Mouse (Mus musculus): Measurements from ENCODE around the gene P4ha2.

Gene P4ha2

DNA sequence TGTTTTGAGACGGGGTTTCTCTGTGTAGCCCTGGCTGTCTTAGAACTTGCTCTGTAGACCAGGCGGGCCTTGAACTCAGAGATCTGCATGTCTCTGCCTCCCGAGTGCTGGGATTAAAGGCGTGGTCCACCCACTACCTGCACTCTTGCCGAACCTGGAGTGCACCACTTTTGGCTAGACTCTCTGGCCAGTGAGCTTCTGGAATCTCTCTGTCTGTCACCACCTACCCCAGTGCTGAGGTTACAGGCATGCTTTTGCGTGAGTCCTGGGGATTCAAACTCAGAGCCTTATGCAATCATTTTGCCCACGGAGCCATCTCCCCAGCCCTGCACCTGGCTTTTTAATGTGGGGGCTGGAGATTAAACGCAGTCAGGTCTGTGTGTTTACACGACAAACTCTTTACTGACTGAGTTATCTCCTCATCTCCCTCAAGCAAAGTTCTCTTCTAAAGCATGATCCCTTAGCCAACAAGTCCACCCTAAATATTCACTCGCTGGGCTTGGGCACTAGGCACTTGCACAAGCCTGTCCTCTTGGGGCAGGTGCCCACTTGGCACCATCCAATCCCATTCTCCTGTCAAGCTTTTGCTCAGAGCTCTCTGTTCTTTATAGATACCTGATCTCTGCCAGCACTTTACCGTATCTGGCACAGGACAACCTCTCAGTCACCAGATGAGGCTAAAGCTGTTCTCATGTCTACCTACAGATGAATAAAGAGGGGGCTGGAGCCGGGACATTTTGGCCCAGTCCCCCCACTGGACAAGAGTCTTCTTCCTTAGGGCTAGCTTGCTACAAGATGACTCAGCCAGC lies 34.6 kb upstream of the P4ha2 start:
- POLR2A ChIA-PET, result interaction anchor here in 1 of 4 experiments (0.7 kb wide), 1 partner anchor 358 kb away, joined by 9 read pairs; the partner anchor contains the start of gene Rad50
- CTCF ChIA-PET, result interaction anchor here in 2 of 4 experiments (1.1 to 1.6 kb wide), 2 partner anchors 11 kb away, joined by 3 to 5 read pairs; no protein-coding TSS in a partner anchor

DNA sequence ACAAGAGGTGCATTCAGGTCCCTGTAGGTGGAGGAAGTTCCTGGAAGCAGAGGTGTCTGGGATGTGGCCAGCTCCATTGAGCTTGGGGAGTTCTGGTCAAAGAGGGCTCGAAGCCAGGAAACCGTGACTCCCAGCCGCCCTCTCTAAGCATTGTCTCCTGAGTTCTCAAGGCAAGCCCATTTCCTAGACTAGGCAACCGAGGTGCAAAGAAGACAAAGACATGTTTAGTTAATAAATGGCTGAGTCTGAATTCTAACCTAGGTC lies 34.0 kb upstream of the P4ha2 start:
- ChIA-PET CTCF (interaction anchor here in 1 of 4 experiments (1.6 kb wide), 1 partner anchor 11 kb away, joined by 5 read pairs; no protein-coding TSS in a partner anchor), POLR2A (interaction anchor here in 1 of 4 experiments (0.7 kb wide), 1 partner anchor 358 kb away, joined by 9 read pairs; the partner anchor contains the start of gene Rad50)

DNA sequence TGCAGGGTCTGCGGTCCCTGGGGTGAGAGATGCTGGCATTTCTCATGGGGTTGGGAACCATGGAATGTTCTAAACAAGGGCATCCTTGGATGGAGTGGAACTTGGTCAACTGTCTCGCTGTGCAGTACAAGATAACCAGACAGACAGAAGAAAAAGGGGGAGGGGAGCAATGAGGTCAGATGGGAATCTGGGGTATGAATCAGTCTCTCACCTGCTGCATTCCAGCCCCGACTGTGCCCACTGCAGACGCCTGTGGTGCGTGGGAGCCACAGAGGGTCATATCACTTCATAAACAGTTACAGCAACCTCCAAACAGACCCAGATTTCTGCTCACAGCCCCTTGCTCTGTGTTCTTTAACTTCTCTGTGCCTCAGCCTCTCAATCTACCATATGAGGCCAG lies 33.5 kb upstream of the P4ha2 start:
- CTCF ChIA-PET, result interaction anchor here in 1 of 4 experiments (0.9 kb wide), 1 partner anchor 11 kb away, joined by 3 read pairs; no protein-coding TSS in a partner anchor
- POLR2A ChIA-PET, result no interaction called here

DNA sequence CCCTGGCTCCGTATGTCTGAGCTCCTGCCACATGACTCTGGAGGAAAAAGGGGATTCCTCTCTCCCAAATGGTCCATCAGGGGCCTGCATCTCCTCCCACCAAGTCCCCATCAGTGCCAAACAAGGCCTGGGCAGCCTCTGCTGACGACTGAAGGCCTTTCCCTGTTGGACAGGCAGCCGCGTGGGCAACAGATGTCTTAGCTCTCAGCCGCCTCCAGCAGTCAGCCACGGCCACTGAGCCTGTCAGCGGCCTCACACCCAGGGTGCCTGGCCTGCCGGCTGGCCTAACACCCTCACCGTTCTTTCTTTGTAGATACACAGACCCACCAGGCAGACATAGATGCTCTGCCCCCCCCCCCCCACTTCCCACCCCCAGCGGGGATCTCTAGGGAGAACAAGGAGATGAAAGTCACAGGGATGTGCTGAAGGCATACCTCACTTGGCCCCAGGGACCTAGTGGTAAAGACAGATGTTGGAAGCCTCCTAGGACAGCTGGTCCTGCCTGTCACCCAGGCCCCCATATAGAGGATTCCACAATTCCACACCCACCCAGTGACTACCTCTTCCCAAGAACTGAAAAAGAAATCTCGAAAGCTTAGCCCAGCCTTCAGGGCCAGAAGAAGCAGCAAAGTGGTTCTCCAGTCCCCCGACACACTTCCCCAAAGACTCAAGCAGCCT lies 32.4 kb upstream of the P4ha2 start:
- ChIA-PET CTCF (interaction anchor here in 2 of 4 experiments (0.7 to 0.9 kb wide), 2 partner anchors 12 to 25 kb away, joined by 3 to 4 read pairs; no protein-coding TSS in a partner anchor), POLR2A (interaction anchor here in 1 of 4 experiments (1.2 to 1.4 kb wide), 2 partner anchors 13 to 40 kb away, joined by 4 read pairs; no protein-coding TSS in a partner anchor)

DNA sequence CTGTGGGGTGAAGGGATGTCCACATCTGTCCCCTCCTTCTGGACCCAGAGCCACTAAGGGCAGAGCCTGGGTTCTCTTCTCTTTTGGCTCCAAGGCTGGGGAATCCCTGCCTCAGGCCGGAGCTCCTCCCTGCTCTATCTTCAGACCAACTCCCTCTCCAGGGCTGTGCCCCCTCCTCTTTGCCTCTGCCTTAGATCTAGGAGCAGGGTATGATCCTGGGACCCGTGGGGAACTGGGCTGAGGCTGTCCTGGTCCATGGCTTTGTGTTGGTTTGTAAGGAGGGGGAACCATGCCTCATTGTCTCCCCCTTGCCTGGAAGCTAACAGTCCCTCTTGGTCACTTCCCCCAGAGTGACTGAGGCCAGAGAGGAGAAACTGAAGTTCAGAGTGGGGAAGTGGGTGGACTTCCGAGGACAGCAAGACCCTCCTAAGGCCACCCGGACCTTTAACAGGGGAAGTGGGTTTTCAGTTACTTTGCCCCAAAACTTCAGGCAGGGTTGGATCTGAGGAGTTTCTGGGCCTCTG lies 31.8 kb upstream of the P4ha2 start:
- ChIA-PET CTCF (interaction anchor here in 1 of 4 experiments (0.7 kb wide), 1 partner anchor 25 kb away, joined by 4 read pairs; no protein-coding TSS in a partner anchor), POLR2A (interaction anchor here in 2 of 4 experiments (0.6 to 1.4 kb wide), 3 partner anchors 13 to 454 kb away, joined by 4 read pairs; no protein-coding TSS in a partner anchor)

DNA sequence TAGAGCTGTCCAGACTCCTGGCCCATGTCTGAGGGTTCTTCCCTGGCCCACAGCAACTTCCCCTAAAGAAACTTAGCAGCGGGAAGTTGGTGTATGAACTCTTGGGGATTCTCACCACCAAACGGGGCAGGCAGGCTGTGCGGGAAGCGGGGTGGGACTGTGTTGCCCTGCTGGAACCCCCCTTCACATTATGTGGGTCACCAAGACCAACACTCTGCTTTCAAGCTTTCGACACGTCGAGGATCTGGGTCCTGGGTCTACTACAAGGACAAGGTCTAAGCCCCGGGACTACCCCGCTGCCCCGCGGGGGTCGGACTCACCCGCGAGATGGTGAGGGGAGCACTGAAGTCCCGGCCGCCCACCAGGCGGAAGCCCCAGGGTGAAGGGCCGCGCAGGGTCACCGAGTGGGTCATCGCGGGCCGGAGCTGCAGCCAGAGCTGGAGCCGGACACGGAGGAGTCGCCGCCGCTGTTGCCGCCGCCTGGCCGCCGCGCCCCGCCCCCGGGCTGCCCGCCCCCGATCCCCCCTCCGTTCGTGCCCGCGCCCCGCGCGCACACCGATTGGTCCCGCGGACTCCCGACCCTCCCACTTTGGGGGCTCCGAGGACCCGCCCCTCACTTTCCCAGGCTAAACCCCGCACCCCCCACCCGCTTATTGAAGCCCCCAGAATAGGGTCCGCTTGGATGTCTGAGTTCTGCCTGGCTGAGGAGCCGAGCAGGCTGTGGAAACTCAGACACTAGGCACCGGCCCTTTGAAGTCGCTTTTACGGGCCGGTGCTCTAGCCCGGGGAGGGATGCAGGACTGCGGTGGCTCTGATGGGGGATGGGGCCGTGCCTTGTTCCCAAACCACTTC lies 31.1 kb upstream of the P4ha2 start, which contains the start of gene Pdlim4:
Pdlim4 (minus strand) TSS at position 495 of the 852 bp plus-strand sequence.
- ChIA-PET POLR2A (interaction anchor here in 2 of 4 experiments (0.6 to 1.4 kb wide), 2 partner anchors 42 to 453 kb away, joined by 4 read pairs; no protein-coding TSS in a partner anchor), CTCF (no interaction called here)

DNA sequence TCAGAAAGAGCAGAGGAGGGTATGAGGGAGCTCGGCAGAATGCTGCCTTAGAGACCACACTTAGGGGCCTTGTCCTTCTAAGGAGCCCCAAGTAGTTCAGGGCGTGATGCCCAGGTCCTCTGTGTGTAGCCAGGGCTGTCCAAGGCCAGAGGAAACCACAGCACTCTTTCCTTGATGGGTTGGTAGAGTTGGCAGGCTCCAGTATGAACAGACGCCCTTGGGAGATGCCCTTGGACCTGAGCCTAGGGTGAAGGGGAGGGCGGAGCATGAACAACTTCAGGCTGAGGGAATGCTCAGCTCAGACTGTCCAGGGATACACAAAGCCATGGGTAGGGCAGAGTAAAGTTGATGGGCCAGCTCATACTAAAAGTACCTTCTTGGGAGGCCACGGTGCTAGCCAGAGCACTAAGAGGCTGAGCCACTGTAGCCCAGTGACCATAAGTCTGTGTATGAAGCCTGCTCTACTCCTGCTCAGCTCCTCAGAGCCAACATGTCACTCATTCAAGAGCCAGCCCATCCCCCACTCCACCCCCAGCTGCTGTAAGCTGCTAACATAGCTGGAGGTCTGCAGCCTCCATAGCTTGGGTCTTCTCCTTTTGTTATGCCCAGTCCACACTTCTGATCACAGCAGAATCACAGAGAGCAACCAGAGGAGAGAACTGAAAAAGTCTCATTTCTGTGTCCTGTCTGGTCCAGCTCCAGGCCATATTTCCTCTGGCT lies 28.0 kb upstream of the P4ha2 start:
- CTCF ChIA-PET, result interaction anchor here in 3 of 4 experiments (1.3 to 2.1 kb wide), 4 partner anchors 9 to 18 kb away, joined by 4 to 11 read pairs (median 7); no protein-coding TSS in a partner anchor
- POLR2A ChIA-PET, result interaction anchor here in 3 of 4 experiments (0.6 to 3.4 kb wide), 8 partner anchors 9 to 180 kb away, joined by 3 to 15 read pairs (median 4); partner anchors contain the start of gene Slc22a5 (in 1 of the 3)

DNA sequence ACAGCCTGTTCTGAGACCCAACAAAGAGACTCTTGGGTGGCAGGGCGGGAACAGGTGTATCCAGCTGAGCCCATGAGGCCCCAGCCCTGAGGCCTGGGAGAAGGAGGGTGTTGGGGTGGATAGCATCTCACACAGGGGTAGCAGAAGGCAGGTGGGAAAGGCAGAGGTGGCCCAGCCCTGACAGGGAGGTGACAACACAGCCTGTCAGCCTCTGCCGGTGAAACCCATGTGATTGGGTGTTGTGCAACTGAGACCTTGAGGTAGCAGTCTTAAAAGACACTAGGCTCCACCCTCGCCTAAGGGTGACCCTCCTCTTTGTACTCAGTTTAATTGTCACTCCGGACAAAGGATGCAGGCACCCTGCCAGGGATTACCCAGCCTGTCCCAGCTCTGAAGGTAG lies 26.6 kb upstream of the P4ha2 start:
- ChIA-PET POLR2A (interaction anchor here in 3 of 4 experiments (0.7 to 3.4 kb wide), 14 partner anchors 10 to 642 kb away, joined by 3 to 15 read pairs (median 4); partner anchors contain the start of genes Gdf9 (in 1 of the 3), Slc22a21 (in 1 of the 3) and Uqcrq (in 1 of the 3)), CTCF (interaction anchor here (0.5 to 2.3 kb wide), 15 partner anchors 10 to 152 kb away, joined by 3 to 17 read pairs (median 5); no protein-coding TSS in a partner anchor)

DNA sequence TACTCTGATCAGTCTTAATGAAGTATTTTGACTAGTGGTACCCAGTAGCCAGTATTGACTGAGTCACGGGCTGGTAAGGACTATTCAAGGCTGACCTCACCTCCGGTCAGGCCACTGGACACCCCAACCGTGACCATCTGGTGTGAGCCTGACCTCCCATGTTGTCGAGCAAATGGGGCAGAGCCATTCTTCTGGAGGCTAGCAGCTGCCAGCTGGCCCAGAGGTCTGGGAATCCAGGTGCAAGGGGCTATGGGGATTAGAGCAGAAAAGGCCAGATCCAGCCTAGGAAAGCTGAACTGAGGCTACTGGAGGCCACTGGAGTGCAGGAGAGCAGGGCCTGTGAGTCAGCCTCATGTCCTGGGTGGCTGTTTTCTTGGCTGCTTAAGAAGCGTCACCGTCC lies 24.5 kb upstream of the P4ha2 start:
- CTCF ChIA-PET, result interaction anchor here in 2 of 4 experiments (0.5 to 2.8 kb wide), 4 partner anchors 13 to 568 kb away, joined by 4 to 13 read pairs (median 5); no protein-coding TSS in a partner anchor
- POLR2A ChIA-PET, result interaction anchor here in 1 of 4 experiments (0.5 to 2.9 kb wide), 3 partner anchors 38 to 363 kb away, joined by 3 to 9 read pairs (median 3); partner anchors contain the start of gene Fnip1

DNA sequence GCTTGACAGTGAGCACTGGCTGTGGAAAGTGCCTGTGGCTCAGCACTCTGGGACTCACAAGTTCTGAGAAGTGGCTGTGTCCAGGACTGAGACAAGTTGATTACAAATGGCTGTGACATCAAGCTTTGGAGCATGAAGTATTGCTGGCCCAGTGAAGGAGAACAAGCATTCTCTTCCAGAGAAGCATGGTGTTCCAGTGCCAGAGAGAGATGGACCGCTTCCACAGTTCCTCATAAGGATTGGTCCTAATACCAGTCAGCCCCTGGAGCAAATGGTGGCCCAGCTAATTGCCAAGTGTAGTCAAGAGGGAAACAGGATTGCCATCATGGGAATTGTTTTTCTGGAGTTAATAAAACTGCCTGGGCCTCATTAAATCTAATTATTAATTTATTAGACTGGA lies 23.8 kb upstream of the P4ha2 start:
- POLR2A ChIA-PET, result no interaction called here
- CTCF ChIA-PET, result interaction anchor here in 2 of 4 experiments (0.7 to 2.8 kb wide), 2 partner anchors 13 to 395 kb away, joined by 4 to 13 read pairs; no protein-coding TSS in a partner anchor

DNA sequence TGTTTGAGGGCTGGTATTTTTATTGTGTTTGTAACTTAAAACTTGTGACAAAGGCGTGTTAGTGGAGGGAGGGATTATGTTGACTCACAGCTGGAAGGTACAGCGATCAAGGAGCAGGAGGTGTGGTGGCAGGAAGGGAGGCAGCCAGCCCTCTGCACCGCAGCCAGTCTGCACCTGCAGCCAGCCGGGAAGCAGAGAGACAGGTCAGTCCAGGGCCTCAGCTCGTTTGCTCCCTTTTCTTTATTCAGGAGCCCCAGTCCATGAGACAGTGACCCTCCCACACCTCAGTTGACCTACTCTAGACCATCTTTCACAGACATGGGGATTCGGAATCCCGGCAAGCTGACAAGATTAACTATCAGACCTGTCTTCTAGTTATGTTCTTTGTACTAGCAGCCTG lies 19.5 kb upstream of the P4ha2 start:
- ChIA-PET CTCF (interaction anchor here in 2 of 4 experiments (0.8 to 1.4 kb wide), 5 partner anchors 8 to 78 kb away, joined by 3 to 8 read pairs (median 5); no protein-coding TSS in a partner anchor), POLR2A (interaction anchor here in 2 of 4 experiments (1.2 to 1.6 kb wide), 2 partner anchors 8 to 13 kb away, joined by 4 to 5 read pairs; no protein-coding TSS in a partner anchor)

DNA sequence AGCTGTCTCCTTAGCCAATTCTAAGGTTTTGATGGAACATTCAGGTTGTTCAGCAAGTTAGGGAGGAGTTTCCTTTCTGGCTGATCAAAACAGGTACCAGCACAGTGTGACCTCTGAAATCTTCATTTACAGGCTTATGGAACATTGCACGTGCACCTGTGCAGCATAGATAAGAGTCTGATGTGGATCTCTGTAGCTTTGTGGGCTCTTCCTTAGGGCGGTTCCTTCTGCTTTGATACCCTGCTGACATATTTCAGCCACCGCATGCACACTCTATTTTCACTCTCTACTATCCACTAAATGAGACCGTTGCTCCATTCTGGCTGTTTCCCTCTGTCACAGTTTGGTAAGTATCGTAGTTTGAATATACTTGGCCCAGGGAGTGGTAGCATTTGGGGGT lies 17.2 kb upstream of the P4ha2 start:
- POLR2A ChIA-PET, result no interaction called here

DNA sequence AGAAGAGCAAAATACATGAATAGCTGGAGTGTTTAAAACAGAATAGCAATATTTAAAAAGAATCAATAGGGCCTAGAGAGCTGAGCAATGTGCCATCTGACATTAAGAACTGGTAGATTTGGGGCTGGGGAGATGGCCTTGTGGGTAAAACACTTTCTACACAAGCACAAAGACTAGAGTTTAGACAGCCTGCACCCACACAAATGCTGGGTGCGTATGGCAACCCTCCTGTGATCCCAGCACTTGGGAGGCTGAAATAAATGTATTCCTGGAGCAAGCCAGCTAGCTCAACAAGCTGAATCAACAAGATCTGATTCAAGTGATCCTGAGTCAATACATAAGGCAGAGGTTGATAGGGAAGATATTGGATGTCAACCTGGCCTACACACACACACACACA lies 14.9 kb upstream of the P4ha2 start:
- CTCF ChIA-PET, result interaction anchor here in 2 of 4 experiments (0.9 to 2.7 kb wide), 4 partner anchors 11 to 82 kb away, joined by 3 to 19 read pairs (median 9); no protein-coding TSS in a partner anchor
- POLR2A ChIA-PET, result interaction anchor here in 1 of 4 experiments (0.6 kb wide), 1 partner anchor 13 kb away, joined by 3 read pairs; no protein-coding TSS in a partner anchor

More for the DNA sequence above, 17.2 kb upstream of the P4ha2 start:
- CTCF ChIA-PET, result interaction anchor here in 2 of 4 experiments (1.1 kb wide), 2 partner anchors 10 to 28 kb away, joined by 3 to 9 read pairs; no protein-coding TSS in a partner anchor

DNA sequence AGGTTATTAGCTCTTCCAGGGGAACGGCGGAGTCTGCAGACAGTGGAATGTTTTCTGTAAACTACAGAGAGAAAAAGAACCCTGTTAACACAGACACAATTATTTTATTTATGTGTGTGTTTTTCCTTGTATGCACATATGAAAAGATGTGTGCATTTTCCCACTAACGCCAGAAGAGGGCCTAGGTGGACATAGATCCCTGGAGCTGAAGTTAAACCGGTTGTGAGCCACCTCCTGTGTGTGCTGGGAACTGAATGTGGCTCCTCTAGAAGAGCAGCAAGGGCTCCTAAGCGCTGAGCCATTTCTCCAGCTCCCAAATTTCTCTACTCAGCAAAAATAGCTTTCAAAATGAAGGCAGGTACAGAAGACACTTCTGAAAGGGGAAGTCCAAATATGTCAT lies 14.1 kb upstream of the P4ha2 start:
- ChIA-PET POLR2A (no interaction called here), CTCF (interaction anchor here (0.5 to 2.7 kb wide), 7 partner anchors 12 to 172 kb away, joined by 3 to 19 read pairs (median 7); no protein-coding TSS in a partner anchor)

DNA sequence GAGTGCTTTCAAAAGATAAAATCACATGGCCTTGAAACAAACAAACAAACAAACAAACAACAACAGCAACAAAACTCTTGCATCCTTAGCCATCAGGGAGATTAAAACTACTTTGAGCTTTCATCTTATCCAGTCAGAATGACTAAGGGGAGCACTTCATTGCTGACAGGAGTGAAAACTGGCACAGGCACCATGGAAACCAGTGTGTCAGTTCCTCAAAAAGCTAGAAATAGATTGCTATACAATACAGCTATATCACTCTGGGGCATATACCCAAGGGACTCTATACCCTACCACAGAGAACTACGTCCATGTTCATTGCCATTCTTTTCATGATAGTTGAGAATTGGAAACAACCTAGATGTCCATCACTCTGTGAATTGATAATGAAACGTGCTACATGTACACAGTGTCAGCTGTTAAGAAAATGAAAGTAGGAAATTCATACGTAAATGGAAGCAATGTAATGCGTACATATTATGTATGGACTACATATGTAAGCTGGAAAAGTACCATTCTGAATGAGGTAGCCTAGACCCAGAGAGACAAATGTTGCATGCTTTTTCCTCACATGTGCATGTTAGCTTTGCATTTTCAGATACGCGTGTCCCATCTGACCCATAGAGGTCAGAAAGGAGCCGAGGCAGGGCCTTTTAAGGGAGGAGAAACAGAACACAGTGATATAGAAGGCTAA lies 11.5 kb upstream of the P4ha2 start:
- CTCF ChIA-PET, result interaction anchor here (0.5 to 3.3 kb wide), 59 partner anchors 7 to 1090 kb away, joined by 3 to 105 read pairs (median 4); partner anchors contain the start of genes P4ha2 (in 1 of the 4), Slc22a21 (in 1 of the 4) and Slc22a4 (in 1 of the 4)
- POLR2A ChIA-PET, result interaction anchor here in 3 of 4 experiments (1.0 to 2.0 kb wide), 6 partner anchors 8 to 86 kb away, joined by 3 to 10 read pairs (median 4); no protein-coding TSS in a partner anchor

DNA sequence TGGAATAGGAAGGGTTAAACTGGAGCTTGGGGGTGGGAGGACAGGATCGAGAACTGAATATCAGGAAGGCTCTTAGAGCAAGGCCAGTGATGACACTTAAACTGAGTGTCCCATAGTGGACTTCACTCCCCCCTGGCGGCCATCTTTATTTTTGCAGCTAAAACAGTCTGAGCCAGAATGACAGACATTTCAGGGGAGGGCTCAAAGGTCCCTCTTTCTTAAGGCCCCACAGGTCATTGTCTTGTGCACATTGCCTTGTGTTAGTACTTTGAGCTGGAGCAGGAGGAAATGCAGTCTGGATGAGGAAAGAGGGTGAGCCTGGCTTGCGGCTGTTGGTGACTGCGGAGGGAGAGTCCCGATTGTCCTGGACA lies 11.0 kb upstream of the P4ha2 start:
- ChIA-PET CTCF (interaction anchor here (0.5 to 3.3 kb wide), 62 partner anchors 8 to 446 kb away, joined by 3 to 105 read pairs (median 4); partner anchors contain the start of genes P4ha2 (in 1 of the 4), Slc22a21 (in 1 of the 4) and Slc22a4 (in 1 of the 4)), POLR2A (interaction anchor here in 3 of 4 experiments (0.9 to 2.0 kb wide), 7 partner anchors 9 to 349 kb away, joined by 3 to 10 read pairs (median 4); partner anchors contain the start of gene Fnip1 (in 1 of the 3))

Data from embryonic stem cell, embryonic (primary cell).